Mouse (Mus musculus) bone marrow macrophage, adult 2 months (primary cell): ENCODE measurements around the gene Igf1r.

Experiments
- CTCF ChIP-seq: IDR thresholded peaks from 2 replicates; pipeline ENCODE4 v1.5.1; 2012; ENCODE audit warnings: low read depth, mild to moderate bottlenecking, low read length, moderate library complexity
- POLR2A ChIP-seq: IDR thresholded peaks from 2 replicates; pipeline ENCODE4 v1.6.1; 2012; ENCODE audit warnings: mild to moderate bottlenecking, low read depth, low read length, borderline replicate concordance

DNA sequence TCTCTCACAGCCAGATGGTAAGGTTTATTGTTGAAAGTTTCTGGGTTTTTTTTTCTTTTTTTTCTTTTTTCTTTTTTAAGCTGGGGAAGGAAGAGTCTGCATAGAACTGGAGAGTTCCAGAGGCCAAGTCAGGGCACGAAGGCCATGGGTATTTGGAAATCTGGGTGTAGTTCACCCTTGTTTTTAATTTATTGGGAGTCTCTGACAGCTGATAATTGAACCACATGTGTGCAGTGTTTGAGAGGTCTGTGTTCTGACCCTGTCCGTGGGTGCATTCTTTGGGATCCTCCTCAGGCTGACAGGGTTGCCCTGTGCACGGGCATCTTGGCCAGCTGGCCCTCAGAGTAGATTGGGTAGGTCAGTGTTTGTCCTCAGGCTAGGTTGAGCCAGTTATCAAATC lies 29.3 kb downstream of the Igf1r start:
- no peak for TF ChIP-seq POLR2A
- TF ChIP-seq CTCF, result no peak
